8 mouse cellular contexts compared by ENCODE assay signal in genomic region chr13:119754635-119755020, GRCm38 (mm10). TPM values are rescaled to one million over a fixed set of nuclear protein-coding genes. Genes with fewer than 3 reads are reported as not detected.
DNase-seq lines count a peak whose midpoint lies in the region; ATAC-seq and TF ChIP-seq lines count a peak whose summit lies in the region.

No protein-coding gene starts in this region.

- H3K4me2 ChIP-seq in lung, embryonic 14.5 days, result peak overlapping the region; percentile 89
- peak overlapping the region; percentile 80 for H3K4me2 ChIP-seq in embryonic facial prominence, embryonic 15.5 days (replicated peaks)
- H3K4me2 ChIP-seq in limb, embryonic 12.5 days, result peak overlapping the region; percentile 91
- peak overlapping the region; percentile 94 for H3K4me2 ChIP-seq in neural tube, embryonic 15.5 days

- TF ChIP-seq CTCF in lung, embryonic 14.5 days (IDR thresholded peaks at IDR 0.05; ENCODE audit: low read depth), result no peak

- WGBS in lung, embryonic 14.5 days, result 23% methylated on average over 3 of the region's 3 CpGs
- WGBS in embryonic facial prominence, embryonic 15.5 days, result 26% methylated on average over 3 of the region's 3 CpGs
- WGBS in limb, embryonic 12.5 days, result 38% methylated on average over 3 of the region's 3 CpGs
- 27% methylated on average over 3 of the region's 3 CpGs for WGBS in neural tube, embryonic 15.5 days

- peak overlapping the region; percentile 49 for H3K4me3 ChIP-seq in lung, embryonic 14.5 days (ENCODE audit: low read depth, low read length)
- H3K4me3 ChIP-seq in embryonic facial prominence, embryonic 15.5 days (replicated peaks), result peak overlapping the region; percentile 54; the same call in 1 of the 2 replicates
- H3K4me3 ChIP-seq in limb, embryonic 12.5 days (replicated peaks), result peak overlapping the region; percentile 60
- peak overlapping the region; percentile 71 for H3K4me3 ChIP-seq in neural tube, embryonic 15.5 days (replicated peaks)

- peaks cover 5% of the 10 kb centered on the region; the same call in 1 of the 2 replicates for H3K4me1 ChIP-seq in lung, embryonic 14.5 days (ENCODE audit: insufficient read depth)
- H3K4me1 ChIP-seq in embryonic facial prominence, embryonic 15.5 days, result peaks cover 19% of the 10 kb centered on the region
- H3K4me1 ChIP-seq in limb, embryonic 12.5 days (replicated peaks), result peaks cover 21% of the 10 kb centered on the region
- peaks cover 24% of the 10 kb centered on the region for H3K4me1 ChIP-seq in neural tube, embryonic 15.5 days

- ATAC-seq in lung, embryonic 14.5 days (ENCODE audit: insufficient read depth), result no peak
- no peak for ATAC-seq in embryonic facial prominence, embryonic 15.5 days (ENCODE audit: insufficient number of reproducible peaks, low FRiP score, low TSS enrichment, low read depth)
- no peak for ATAC-seq in limb, embryonic 12.5 days (ENCODE audit: insufficient number of reproducible peaks, insufficient read depth, low FRiP score, low TSS enrichment, low read depth)
- no peak for ATAC-seq in neural tube, embryonic 15.5 days (ENCODE audit: low FRiP score)

- H3K9me3 ChIP-seq in lung, embryonic 14.5 days (ENCODE audit: low read depth, low read length), result no peaks in the 10 kb centered on the region
- H3K9me3 ChIP-seq in embryonic facial prominence, embryonic 15.5 days (replicated peaks), result no peaks in the 10 kb centered on the region
- no peaks in the 10 kb centered on the region for H3K9me3 ChIP-seq in limb, embryonic 12.5 days
- H3K9me3 ChIP-seq in neural tube, embryonic 15.5 days (replicated peaks), result no peaks in the 10 kb centered on the region

- H3K27ac ChIP-seq in lung, embryonic 14.5 days (ENCODE audit: low read depth), result no peak overlapping the region
- H3K27ac ChIP-seq in embryonic facial prominence, embryonic 15.5 days (replicated peaks), result no peak overlapping the region
- H3K27ac ChIP-seq in limb, embryonic 12.5 days, result no peak overlapping the region
- H3K27ac ChIP-seq in neural tube, embryonic 15.5 days (replicated peaks), result peak overlapping the region; percentile 88

- no peaks in the 10 kb centered on the region for H3K27me3 ChIP-seq in lung, embryonic 14.5 days (ENCODE audit: insufficient read depth, low read length)
- no peaks in the 10 kb centered on the region for H3K27me3 ChIP-seq in embryonic facial prominence, embryonic 15.5 days
- no peaks in the 10 kb centered on the region for H3K27me3 ChIP-seq in limb, embryonic 12.5 days
- no peaks in the 10 kb centered on the region for H3K27me3 ChIP-seq in neural tube, embryonic 15.5 days (replicated peaks)

- no peak for DNase-seq in lung, embryonic 14.5 days
- DNase-seq in lung, postnatal 25 days (ENCODE audit: low spot score), result no peak
- DNase-seq in kidney, adult 9 months, result no peak
- no peak for DNase-seq in urinary bladder, postnatal 10 days (ENCODE audit: low spot score)
- DNase-seq in urinary bladder, adult 2 months (ENCODE audit: low spot score), result no peak

- H3K9ac ChIP-seq in lung, embryonic 14.5 days, result no peak overlapping the region; the same call in 1 of the 2 replicates
- H3K9ac ChIP-seq in embryonic facial prominence, embryonic 15.5 days, result no peak overlapping the region
- no peak overlapping the region for H3K9ac ChIP-seq in limb, embryonic 12.5 days (replicated peaks)
- H3K9ac ChIP-seq in neural tube, embryonic 15.5 days (replicated peaks), result peak overlapping the region; percentile 78

- H3K36me3 ChIP-seq in lung, embryonic 14.5 days (ENCODE audit: insufficient read depth), result peaks cover 7% of the 10 kb centered on the region; the same call in 1 of the 2 replicates
- H3K36me3 ChIP-seq in embryonic facial prominence, embryonic 15.5 days, result no peaks in the 10 kb centered on the region; the same call in 1 of the 2 replicates
- no peaks in the 10 kb centered on the region for H3K36me3 ChIP-seq in limb, embryonic 12.5 days
- H3K36me3 ChIP-seq in neural tube, embryonic 15.5 days, result no peaks in the 10 kb centered on the region

RNA-seq across cellular contexts. Expression of gene Nim1k, which starts 1.1 kb away (rescaled TPM):
- polyA plus RNA-seq in lung, embryonic 14.5 days (2014; fragmentation: Nextera tagmentation; extraction: Ambion mirVana), result 0.91 and 0.93 TPM in 2 replicates
- polyA plus RNA-seq in embryonic facial prominence, embryonic 15.5 days (2015; fragmentation: Nextera tagmentation; extraction: Ambion mirVana), result 1.7 and 1.8 TPM in 2 replicates
- polyA plus RNA-seq in limb, embryonic 12.5 days (2016; fragmentation: Nextera tagmentation; extraction: Ambion mirVana), result 1.6 and 2.3 TPM in 2 replicates
- 5.1 and 6.1 TPM in 2 replicates for polyA plus RNA-seq in neural tube, embryonic 15.5 days (2015; fragmentation: Nextera tagmentation; extraction: Ambion mirVana)
- 0.41 and 0.83 TPM in 2 replicates for polyA plus RNA-seq in urinary bladder, adult 2 months (2012; rRNA removed)

RNA-seq across cellular contexts. Expression of gene Zfp131, which starts 36.1 kb away (rescaled TPM):
- 43.8 and 46.4 TPM in 2 replicates for polyA plus RNA-seq in lung, embryonic 14.5 days (2014; fragmentation: Nextera tagmentation; extraction: Ambion mirVana)
- 37.4 and 39.9 TPM in 2 replicates for polyA plus RNA-seq in embryonic facial prominence, embryonic 15.5 days (2015; fragmentation: Nextera tagmentation; extraction: Ambion mirVana)
- 48.7 and 50.2 TPM in 2 replicates for polyA plus RNA-seq in limb, embryonic 12.5 days (2016; fragmentation: Nextera tagmentation; extraction: Ambion mirVana)
- 30.0 and 33.4 TPM in 2 replicates for polyA plus RNA-seq in neural tube, embryonic 15.5 days (2015; fragmentation: Nextera tagmentation; extraction: Ambion mirVana)
- polyA plus RNA-seq in urinary bladder, adult 2 months (2012; rRNA removed), result 18.1 and 20.0 TPM in 2 replicates
